Comparison of ENCODE assay signal across 9 mouse cellular contexts in the genomic region with DNA sequence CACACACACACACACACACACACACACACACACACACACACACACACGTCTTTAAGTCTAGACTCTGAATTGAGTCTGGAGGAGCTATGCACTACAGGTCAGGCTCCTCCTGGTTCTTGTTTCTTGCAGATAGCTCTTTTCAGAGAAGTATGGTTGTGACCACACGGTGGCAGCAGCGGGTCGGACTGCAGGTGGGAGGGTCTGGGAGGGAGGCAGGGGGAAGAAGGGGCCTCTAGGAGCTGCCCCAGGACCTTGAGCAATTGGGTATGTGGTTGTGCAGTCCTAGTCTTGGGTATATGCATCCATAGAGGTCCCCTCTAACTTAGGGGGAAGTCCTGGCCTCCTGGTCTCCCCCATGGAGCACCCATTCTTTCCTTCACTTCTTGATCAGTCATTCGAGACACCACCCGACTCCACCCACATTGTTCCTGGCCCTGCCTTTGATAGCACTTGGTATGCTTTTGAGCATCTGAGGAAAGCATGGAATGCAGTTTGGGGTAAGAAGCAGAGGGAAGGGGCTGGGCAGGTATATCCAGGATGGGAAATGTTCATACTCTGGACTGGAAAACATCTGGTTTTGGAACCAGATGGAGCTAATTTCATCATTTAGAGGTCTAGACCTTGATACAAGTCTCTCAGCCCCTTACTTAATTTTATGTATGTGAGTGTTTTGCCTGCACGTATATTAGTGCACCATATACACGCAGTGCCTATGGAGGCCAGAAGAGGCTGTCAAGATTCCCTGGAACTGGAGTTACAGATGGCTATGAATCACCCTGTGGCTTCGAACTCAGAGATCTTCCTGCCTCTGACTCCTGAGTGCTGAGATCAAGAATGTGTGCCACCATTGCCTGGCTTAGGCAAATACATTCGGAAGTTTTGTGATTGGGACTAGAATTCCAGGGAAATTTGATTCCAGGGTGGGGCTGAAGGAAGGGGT. TPM values are rescaled to one million over a fixed set of nuclear protein-coding genes. Genes with fewer than 3 reads are reported as not detected.
A peak's percentile ranks its signal among the peaks of the same experiment; 100 is the strongest.
DNase-seq lines count a peak whose midpoint lies in the region; ATAC-seq and TF ChIP-seq lines count a peak whose summit lies in the region.
"Had no signal": no experiment of that assay in that cellular context is flagged by ENCODE, and none has a peak within 500 bp of the region (broad histone marks: within the 10 kb centered on the region; RNA-seq: fewer than 3 reads in every experiment).

No protein-coding gene starts in this region.

- no peak overlapping the region for H3K9ac ChIP-seq in hindbrain, embryonic 11.5 days (ENCODE audit: low read depth, low read length)
- no peak overlapping the region for H3K9ac ChIP-seq in hindbrain, embryonic 12.5 days
- H3K9ac ChIP-seq in ES-E14 (ENCODE audit: insufficient read depth, low read depth, low read length, poor library complexity, severe bottlenecking): peak overlapping the region; percentile 40; the same call in 1 of the 2 replicates
- H3K9ac ChIP-seq in stomach, embryonic 15.5 days: no peak overlapping the region
- H3K9ac ChIP-seq: embryonic facial prominence, embryonic 13.5 days had no signal

- peak; percentile 66 for TF ChIP-seq CTCF in cerebellum, adult 2 months (IDR thresholded peaks at IDR 0.05; ENCODE audit: borderline replicate concordance, insufficient read depth, low read depth, low read length)

- WGBS in hindbrain, embryonic 11.5 days: 32% methylated on average over 10 of the region's 10 CpGs
- WGBS in hindbrain, embryonic 12.5 days: 31% methylated on average over 10 of the region's 10 CpGs
- 30% methylated on average over 10 of the region's 10 CpGs for WGBS in cerebellum, adult 2 months
- WGBS in stomach, embryonic 15.5 days: 37% methylated on average over 10 of the region's 10 CpGs

- intact Hi-C loops in gastrocnemius, postnatal 14 days (cut with DNase I; ENCODE audit: low total_unique reads): no loop called here

- H3K27me3 ChIP-seq in hindbrain, embryonic 11.5 days (ENCODE audit: control insufficient read depth, insufficient read depth, low read length): no peaks in the 10 kb centered on the region
- no peaks in the 10 kb centered on the region for H3K27me3 ChIP-seq in hindbrain, embryonic 12.5 days
- no peaks in the 10 kb centered on the region for H3K27me3 ChIP-seq in cerebellum, adult 2 months (ENCODE audit: control insufficient read depth, insufficient read depth, low read length)
- no peaks in the 10 kb centered on the region for H3K27me3 ChIP-seq in stomach, embryonic 15.5 days (replicated peaks)
- H3K27me3 ChIP-seq: embryonic facial prominence, embryonic 13.5 days had no signal

- no peak overlapping the region for H3K4me2 ChIP-seq in hindbrain, embryonic 11.5 days (replicated peaks; ENCODE audit: low read depth, low read length)
- H3K4me2 ChIP-seq in hindbrain, embryonic 12.5 days (replicated peaks): no peak overlapping the region
- no peak overlapping the region for H3K4me2 ChIP-seq in stomach, embryonic 15.5 days
- H3K4me2 ChIP-seq: embryonic facial prominence, embryonic 13.5 days had no signal

- 0 out of 2 replicates have a peak, but pooled peaks cover 3% of the 10 kb centered on the region for H3K4me1 ChIP-seq in hindbrain, embryonic 11.5 days (replicated peaks; ENCODE audit: control insufficient read depth, insufficient read depth, low read length)
- peaks cover 13% of the 10 kb centered on the region for H3K4me1 ChIP-seq in hindbrain, embryonic 12.5 days
- H3K4me1 ChIP-seq in ES-E14 (ENCODE audit: control insufficient read depth in 2 of 2, insufficient read depth in 2 of 2, low read length in 2 of 2, poor library complexity in 1 of 2): peaks cover 2 to 12% of the 10 kb centered on the region in 2 experiments; a peak in 2 of 4 replicates
- no peaks in the 10 kb centered on the region for H3K4me1 ChIP-seq in cerebellum, adult 2 months (ENCODE audit: control insufficient read depth, insufficient read depth, low read length)
- H3K4me1 ChIP-seq in stomach, embryonic 15.5 days: peaks cover 14% of the 10 kb centered on the region

- in situ Hi-C loops in ES-E14 (cut with MboI; ENCODE audit: low sequenced_read_pairs in 2 of 2, unreplicated experiment in 2 of 2): no loop called here

- no peaks in the 10 kb centered on the region for H3K36me3 ChIP-seq in hindbrain, embryonic 11.5 days (ENCODE audit: control insufficient read depth, insufficient read depth, low read length)
- no peaks in the 10 kb centered on the region; the same call in 1 of the 2 replicates for H3K36me3 ChIP-seq in hindbrain, embryonic 12.5 days
- H3K36me3 ChIP-seq in ES-E14 (ENCODE audit: control insufficient read depth, insufficient read depth, low read length, poor library complexity, severe bottlenecking): no peaks in the 10 kb centered on the region
- H3K36me3 ChIP-seq in stomach, embryonic 15.5 days: no peaks in the 10 kb centered on the region

- TF ChIP-seq POLR2A in cerebellum, adult 2 months (IDR thresholded peaks at IDR 0.05; ENCODE audit: borderline replicate concordance, insufficient read depth, low read length): no peak

- H3K27ac ChIP-seq in hindbrain, embryonic 11.5 days (ENCODE audit: low read depth, low read length): no peak overlapping the region
- no peak overlapping the region for H3K27ac ChIP-seq in hindbrain, embryonic 12.5 days
- no peak overlapping the region; the same call in 1 of the 2 replicates for H3K27ac ChIP-seq in ES-E14 (ENCODE audit: insufficient read depth, low read depth, low read length, poor library complexity, severe bottlenecking)
- H3K27ac ChIP-seq in cerebellum, adult 2 months (ENCODE audit: insufficient read depth, low read length): no peak overlapping the region
- no peak overlapping the region for H3K27ac ChIP-seq in stomach, embryonic 15.5 days
- H3K27ac ChIP-seq: embryonic facial prominence, embryonic 13.5 days had no signal

- DNase-seq in hindbrain, embryonic 11.5 days (ENCODE audit: low spot score): peak; percentile 89
- peak; percentile 93 for DNase-seq in ES-E14 (ENCODE audit: low read depth, low spot score)
- peak; percentile 44 to 65 for DNase-seq in cerebellum, adult 2 months
- DNase-seq in gastrocnemius, postnatal 14 days: peak; percentile 69
- peak; percentile 83 for DNase-seq in kidney, postnatal 10 days
- peak; percentile 81 for DNase-seq in lung, postnatal 14 days

- no peak overlapping the region for H3K4me3 ChIP-seq in hindbrain, embryonic 11.5 days (ENCODE audit: low read depth, low read length)
- H3K4me3 ChIP-seq in hindbrain, embryonic 12.5 days: no peak overlapping the region
- H3K4me3 ChIP-seq in ES-E14 (ENCODE audit: insufficient read depth in 1 of 2, low read depth in 1 of 2, low read length in 2 of 2, poor library complexity in 1 of 2, severe bottlenecking in 1 of 2): no peak overlapping the region
- H3K4me3 ChIP-seq in cerebellum, adult 2 months (replicated peaks; ENCODE audit: insufficient read depth, low read depth, low read length): no peak overlapping the region
- no peak overlapping the region for H3K4me3 ChIP-seq in stomach, embryonic 15.5 days (replicated peaks)
- H3K4me3 ChIP-seq: embryonic facial prominence, embryonic 13.5 days had no signal

- H3K9me3 ChIP-seq in hindbrain, embryonic 11.5 days (ENCODE audit: control insufficient read depth, low read length): no peaks in the 10 kb centered on the region
- H3K9me3 ChIP-seq in hindbrain, embryonic 12.5 days (replicated peaks): no peaks in the 10 kb centered on the region
- H3K9me3 ChIP-seq in ES-E14 (ENCODE audit: control insufficient read depth, insufficient read depth, low read depth, low read length): no peaks in the 10 kb centered on the region
- no peaks in the 10 kb centered on the region for H3K9me3 ChIP-seq in stomach, embryonic 15.5 days
- H3K9me3 ChIP-seq: embryonic facial prominence, embryonic 13.5 days had no signal

- ATAC-seq in hindbrain, embryonic 11.5 days (ENCODE audit: low FRiP score): peak; percentile 43; the same call in 1 of the 2 replicates
- no peak for ATAC-seq in hindbrain, embryonic 12.5 days (ENCODE audit: low FRiP score)
- peak; percentile 19; the same call in 1 of the 2 replicates for ATAC-seq in stomach, embryonic 15.5 days (ENCODE audit: insufficient read depth, low FRiP score, low read depth)

RNA-seq across cellular contexts. Expression of gene Pmvk, which starts 2.7 kb away (rescaled TPM):
- 72.2 and 79.6 TPM in 2 replicates for polyA plus RNA-seq in hindbrain, embryonic 11.5 days (2014; fragmentation: Nextera tagmentation; extraction: Ambion mirVana)
- polyA plus RNA-seq in hindbrain, embryonic 12.5 days (2016; fragmentation: Nextera tagmentation; extraction: Ambion mirVana): 73.5 and 74.5 TPM in 2 replicates
- total RNA-seq in ES-E14 (2012; rRNA removed): 35.0 and 38.6 TPM in 2 replicates
- polyA plus RNA-seq in cerebellum, adult 2 months (2012; rRNA removed): 68.7 and 71.0 TPM in 2 replicates
- 1 to 10 TPM; 4.6 to 6.3 TPM for total RNA-seq in gastrocnemius, postnatal 14 days (2021)
- polyA plus RNA-seq in stomach, embryonic 15.5 days (2015; fragmentation: Nextera tagmentation; extraction: Ambion mirVana): 55.3 and 60.1 TPM in 2 replicates

RNA-seq across cellular contexts. Expression of gene Pbxip1, which starts 20.5 kb away (rescaled TPM):
- 8.6 and 10.7 TPM in 2 replicates for polyA plus RNA-seq in hindbrain, embryonic 11.5 days (2014; fragmentation: Nextera tagmentation; extraction: Ambion mirVana)
- 25.3 and 26.2 TPM in 2 replicates for polyA plus RNA-seq in hindbrain, embryonic 12.5 days (2016; fragmentation: Nextera tagmentation; extraction: Ambion mirVana)
- total RNA-seq in ES-E14 (2012; rRNA removed): 19.3 and 20.8 TPM in 2 replicates
- 26.5 and 30.5 TPM in 2 replicates for polyA plus RNA-seq in cerebellum, adult 2 months (2012; rRNA removed)
- total RNA-seq in gastrocnemius, postnatal 14 days (2021): 100 to 1,000 TPM; 163 to 164 TPM
- polyA plus RNA-seq in stomach, embryonic 15.5 days (2015; fragmentation: Nextera tagmentation; extraction: Ambion mirVana): 39.9 and 40.1 TPM in 2 replicates

RNA-seq across cellular contexts. Expression of gene Pygo2, which starts 27.0 kb away (rescaled TPM):
- polyA plus RNA-seq in hindbrain, embryonic 11.5 days (2014; fragmentation: Nextera tagmentation; extraction: Ambion mirVana): 45.0 and 54.5 TPM in 2 replicates
- 63.8 and 66.1 TPM in 2 replicates for polyA plus RNA-seq in hindbrain, embryonic 12.5 days (2016; fragmentation: Nextera tagmentation; extraction: Ambion mirVana)
- 39.2 and 50.3 TPM in 2 replicates for total RNA-seq in ES-E14 (2012; rRNA removed)
- 38.7 and 39.3 TPM in 2 replicates for polyA plus RNA-seq in cerebellum, adult 2 months (2012; rRNA removed)
- 10 to 100 TPM; 10.8 to 13.6 TPM for total RNA-seq in gastrocnemius, postnatal 14 days (2021)
- 35.1 and 37.1 TPM in 2 replicates for polyA plus RNA-seq in stomach, embryonic 15.5 days (2015; fragmentation: Nextera tagmentation; extraction: Ambion mirVana)

RNA-seq across cellular contexts. Expression of gene Shc1, which starts 38.8 kb away (rescaled TPM):
- 32.2 and 37.0 TPM in 2 replicates for polyA plus RNA-seq in hindbrain, embryonic 11.5 days (2014; fragmentation: Nextera tagmentation; extraction: Ambion mirVana)
- polyA plus RNA-seq in hindbrain, embryonic 12.5 days (2016; fragmentation: Nextera tagmentation; extraction: Ambion mirVana): 54.8 and 61.2 TPM in 2 replicates
- total RNA-seq in ES-E14 (2012; rRNA removed): 66.9 and 72.0 TPM in 2 replicates
- polyA plus RNA-seq in cerebellum, adult 2 months (2012; rRNA removed): 15.9 and 16.0 TPM in 2 replicates
- 10 to 100 TPM; 35.9 to 38.8 TPM for total RNA-seq in gastrocnemius, postnatal 14 days (2021)
- 84.6 and 103 TPM in 2 replicates for polyA plus RNA-seq in stomach, embryonic 15.5 days (2015; fragmentation: Nextera tagmentation; extraction: Ambion mirVana)

RNA-seq across cellular contexts. Expression of gene Cks1b, which starts 38.8 kb away (rescaled TPM):
- 411 and 414 TPM in 2 replicates for polyA plus RNA-seq in hindbrain, embryonic 11.5 days (2014; fragmentation: Nextera tagmentation; extraction: Ambion mirVana)
- polyA plus RNA-seq in hindbrain, embryonic 12.5 days (2016; fragmentation: Nextera tagmentation; extraction: Ambion mirVana): 249 and 274 TPM in 2 replicates
- total RNA-seq in ES-E14 (2012; rRNA removed): 162 and 190 TPM in 2 replicates
- polyA plus RNA-seq in cerebellum, adult 2 months (2012; rRNA removed): 7.0 and 7.2 TPM in 2 replicates
- 10 to 100 TPM in 1 of 2 experiments, 1 to 10 TPM in 1; 9.6 to 14.4 TPM for total RNA-seq in gastrocnemius, postnatal 14 days (2021)
- 409 and 450 TPM in 2 replicates for polyA plus RNA-seq in stomach, embryonic 15.5 days (2015; fragmentation: Nextera tagmentation; extraction: Ambion mirVana)
